Mouse (Mus musculus) G1E (cell line): ENCODE data around the gene Gabpb2.

Experiments
- GATA1 ChIP-seq: IDR thresholded peaks from 2 replicates; pipeline ENCODE4 v1.6.1; 2012; ENCODE audit warnings: borderline replicate concordance, low read length, inconsistent platforms, mixed read lengths
- POLR2AphosphoS5 ChIP-seq: IDR thresholded peaks from 2 replicates; pipeline ENCODE4 v1.6.1; 2012; ENCODE audit warnings: low read depth, low read length, inconsistent platforms; ENCODE audit not compliant: insufficient replicate concordance
- TAL1 ChIP-seq: conservative IDR thresholded peaks from 2 replicates; pipeline ENCODE4 v1.6.1; 2012; ENCODE audit warnings: low read depth, low read length, inconsistent platforms, mixed read lengths

DNA sequence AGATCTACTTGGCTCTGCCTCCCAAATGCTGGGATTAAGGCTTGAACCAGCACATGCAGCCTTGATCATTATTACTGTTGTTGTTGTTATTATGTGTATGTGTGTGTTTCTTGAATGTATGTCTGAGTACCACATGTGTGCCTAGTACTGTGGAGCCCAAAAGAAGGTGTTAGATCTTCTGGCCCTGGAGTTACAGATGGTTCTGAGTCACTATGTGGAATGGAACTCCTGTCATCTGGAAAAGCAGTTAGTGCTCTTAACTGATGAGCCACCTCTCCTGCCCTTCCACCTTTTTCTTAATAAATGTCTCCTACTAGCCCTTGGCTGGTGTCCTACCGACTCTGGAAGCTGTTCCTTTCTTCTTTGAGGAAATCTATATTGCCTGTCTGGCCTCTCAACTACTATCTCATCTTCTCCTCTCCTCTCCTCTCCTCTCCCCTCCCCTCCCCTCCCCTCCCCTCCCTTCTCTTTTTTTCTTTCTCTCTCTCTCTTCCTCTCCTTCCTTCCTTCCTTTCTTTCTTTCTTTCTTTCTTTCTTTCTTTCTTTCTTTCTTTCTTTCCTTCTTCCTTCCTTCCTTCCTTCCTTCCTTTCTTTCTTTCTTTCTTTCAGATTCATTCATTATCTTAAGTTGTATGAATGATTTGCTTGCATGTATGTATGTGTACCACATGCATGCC lies 30.1 kb upstream of the Gabpb2 start:
- TF ChIP-seq POLR2AphosphoS5 (no peak), TAL1 (no peak), GATA1 (no peak)
